Mouse (Mus musculus): ENCODE data around the gene Spin2e.
"Not testable (repeated sequence)": the region's sequence is repeated elsewhere in the genome, so short reads cannot be mapped to it uniquely, and the experiment has no call there.

Gene Spin2e

DNA sequence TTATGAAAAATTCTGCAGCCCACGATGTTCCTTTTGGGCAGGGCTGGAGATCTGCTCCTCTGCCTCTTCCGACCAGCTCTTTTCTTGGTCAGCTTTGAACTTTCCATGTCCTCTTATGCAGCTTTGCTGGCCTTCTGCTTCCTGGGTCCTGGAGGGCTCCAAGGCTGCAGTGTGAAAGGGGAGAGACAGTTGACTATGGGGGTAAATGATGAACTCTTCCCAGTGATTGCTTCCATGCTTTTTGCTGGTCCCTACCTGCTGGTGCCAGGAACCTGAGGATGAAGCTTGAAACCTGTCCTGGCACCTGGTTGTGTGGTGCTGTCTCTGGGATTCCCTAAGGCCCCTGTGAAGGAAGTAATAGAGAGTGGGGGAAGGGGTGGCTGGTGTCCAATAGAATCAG is at the start of gene Spin2e:
Spin2e (minus strand) TSS at position 101 of the 400 bp plus-strand sequence.
- DNase-seq (ENCODE audit: low read depth in 2 of 2, low spot score in 2 of 2): not testable (repeated sequence)

DNA sequence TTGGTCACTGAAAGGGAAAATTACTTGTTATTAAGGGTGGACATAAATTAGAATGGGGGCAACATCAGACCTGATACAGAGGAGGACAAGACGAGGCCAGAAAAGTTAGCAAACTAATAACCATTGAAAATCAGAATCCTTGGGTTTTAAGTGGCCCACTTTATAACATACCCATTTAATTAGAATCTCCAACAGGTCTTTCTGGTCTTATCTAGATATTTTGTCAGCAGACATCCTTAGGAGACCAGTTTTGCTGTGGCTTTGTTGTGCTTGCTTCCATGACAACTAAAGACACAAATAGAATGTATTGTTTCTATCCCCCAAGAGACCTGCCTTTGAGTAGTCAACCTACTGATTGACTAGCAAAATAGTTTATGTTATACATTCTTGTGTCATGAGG is 44.5 kb downstream of the Spin2e start, which contains the start of gene Gm21883:
Gm21883 (minus strand) TSS at position 101 of the 400 bp plus-strand sequence.
- not testable (repeated sequence) for DNase-seq (ENCODE audit: low read depth in 2 of 2, low spot score in 2 of 2)

Data from CD8-positive naive resting alpha-beta T cell, adult 2 months (primary cell).